Mouse (Mus musculus): ENCODE data around the gene Mtf1. TPM values are rescaled to one million over a fixed set of nuclear protein-coding genes. Genes with fewer than 3 reads are reported as not detected.

Gene Mtf1
- polyA plus RNA-seq, 1 experiment: not detected

GRCm38 (mm10) chr4:124890831-124891230 is 88.9 kb downstream of the Mtf1 start:
- WGBS: 53% methylated on average over 5 of the region's 5 CpGs
- Histone ChIP-seq H3K4me3 (ENCODE audit: insufficient read depth, low read depth, low read length) (no peak overlapping the region), H3K4me1 (ENCODE audit: control insufficient read depth, insufficient read depth, low read length) (peaks cover 26% of the 10 kb centered on the region), H3K27ac (ENCODE audit: insufficient read depth, low read depth, low read length) (no peak overlapping the region)
- no peak for TF ChIP-seq POLR2A (IDR thresholded peaks at IDR 0.05; ENCODE audit: insufficient read depth, low read depth, low read length)
- TF ChIP-seq CTCF (IDR thresholded peaks at IDR 0.05; ENCODE audit: insufficient read depth, low read depth, low read length): no peak

GRCm38 (mm10) chr4:124893769-124894168 is 91.9 kb downstream of the Mtf1 start:
- WGBS: 40% methylated on average over 6 of the region's 6 CpGs
- Histone ChIP-seq H3K4me3 (ENCODE audit: insufficient read depth, low read depth, low read length) (peak overlapping the region; percentile 60; the same call in 1 of the 2 replicates), H3K4me1 (ENCODE audit: control insufficient read depth, insufficient read depth, low read length) (peaks cover 24% of the 10 kb centered on the region), H3K27ac (ENCODE audit: insufficient read depth, low read depth, low read length) (no peak overlapping the region)
- TF ChIP-seq CTCF (IDR thresholded peaks at IDR 0.05; ENCODE audit: insufficient read depth, low read depth, low read length): no peak
- TF ChIP-seq POLR2A (IDR thresholded peaks at IDR 0.05; ENCODE audit: insufficient read depth, low read depth, low read length): no peak

- WGBS: 3% methylated on average over 83 of the region's 83 CpGs
- peaks cover 24% of the 10 kb centered on the region for H3K4me1 ChIP-seq (ENCODE audit: control insufficient read depth, insufficient read depth, low read length)
- peak overlapping the region; percentile 53 for H3K27ac ChIP-seq (ENCODE audit: insufficient read depth, low read depth, low read length)
- TF ChIP-seq POLR2A (IDR thresholded peaks at IDR 0.05; ENCODE audit: insufficient read depth, low read depth, low read length) (0 out of 2 replicates have a peak, but pooled peaks have one; percentile 28), CTCF (IDR thresholded peaks at IDR 0.05; ENCODE audit: insufficient read depth, low read depth, low read length) (no peak)
- peak overlapping the region; percentile 60 for H3K4me3 ChIP-seq (ENCODE audit: insufficient read depth, low read depth, low read length)
Measured at GRCm38 (mm10) chr4:124894508-124895428, 92.9 kb downstream of the Mtf1 start.

- TF ChIP-seq CTCF (IDR thresholded peaks at IDR 0.05; ENCODE audit: insufficient read depth, low read depth, low read length) (no peak), POLR2A (IDR thresholded peaks at IDR 0.05; ENCODE audit: insufficient read depth, low read depth, low read length) (no peak)
- Histone ChIP-seq H3K4me1 (ENCODE audit: control insufficient read depth, insufficient read depth, low read length) (peaks cover 16% of the 10 kb centered on the region), H3K4me3 (ENCODE audit: insufficient read depth, low read depth, low read length) (no peak overlapping the region), H3K27ac (ENCODE audit: insufficient read depth, low read depth, low read length) (no peak overlapping the region)
- WGBS: 56% methylated on average over 10 of the region's 10 CpGs
Measured at GRCm38 (mm10) chr4:124898428-124898827, 96.5 kb downstream of the Mtf1 start.

Other genes starting within 250 kb of the Mtf1 start
- not detected in 2 replicates for gene 3100002H09Rik, start 191.3 kb upstream of the Mtf1 start, polyA plus RNA-seq (2012; ENCODE audit: insufficient read depth, insufficient read length, low replicate concordance, missing spikeins)
- not detected in 2 replicates for gene Pou3f1, start 145.3 kb upstream of the Mtf1 start, polyA plus RNA-seq (2012; ENCODE audit: insufficient read depth, insufficient read length, low replicate concordance, missing spikeins)
- gene Utp11, start 108.5 kb upstream of the Mtf1 start, polyA plus RNA-seq (2012; ENCODE audit: insufficient read depth, insufficient read length, low replicate concordance, missing spikeins): not detected in 2 replicates
- gene Fhl3, start 101.4 kb upstream of the Mtf1 start, polyA plus RNA-seq (2012; ENCODE audit: insufficient read depth, insufficient read length, low replicate concordance, missing spikeins): not detected in 2 replicates
- not detected in 2 replicates for gene Sf3a3, start 87.3 kb upstream of the Mtf1 start, polyA plus RNA-seq (2012; ENCODE audit: insufficient read depth, insufficient read length, low replicate concordance, missing spikeins)
- gene Inpp5b, start 60.3 kb upstream of the Mtf1 start, polyA plus RNA-seq (2012; ENCODE audit: insufficient read depth, insufficient read length, low replicate concordance, missing spikeins): not detected in 2 replicates
- gene Yrdc, start 48.6 kb downstream of the Mtf1 start, polyA plus RNA-seq (2012; ENCODE audit: insufficient read depth, insufficient read length, low replicate concordance, missing spikeins): not detected in 2 replicates
- gene 1110065P20Rik, start 49.1 kb downstream of the Mtf1 start, polyA plus RNA-seq (2012; ENCODE audit: insufficient read depth, insufficient read length, low replicate concordance, missing spikeins): not detected in 2 replicates
- gene Maneal, start 60.1 kb downstream of the Mtf1 start, polyA plus RNA-seq (2012; ENCODE audit: insufficient read depth, insufficient read length, low replicate concordance, missing spikeins): not detected in 2 replicates
- not detected in 2 replicates for gene Epha10, start 78.8 kb downstream of the Mtf1 start, polyA plus RNA-seq (2012; ENCODE audit: insufficient read depth, insufficient read length, low replicate concordance, missing spikeins)
- gene 9930104L06Rik, start 134.9 kb downstream of the Mtf1 start, polyA plus RNA-seq (2012; ENCODE audit: insufficient read depth, insufficient read length, low replicate concordance, missing spikeins): not detected in 2 replicates
- not detected in 2 replicates for gene Cdca8, start 137.2 kb downstream of the Mtf1 start, polyA plus RNA-seq (2012; ENCODE audit: insufficient read depth, insufficient read length, low replicate concordance, missing spikeins)
- not detected in 2 replicates for gene Rspo1, start 184.3 kb downstream of the Mtf1 start, polyA plus RNA-seq (2012; ENCODE audit: insufficient read depth, insufficient read length, low replicate concordance, missing spikeins)
- gene Gnl2, start 214.5 kb downstream of the Mtf1 start, polyA plus RNA-seq (2012; ENCODE audit: insufficient read depth, insufficient read length, low replicate concordance, missing spikeins): not detected in 2 replicates